Mouse (Mus musculus): Measurements from ENCODE around the gene Snrnp25. TPM values are rescaled to one million over a fixed set of nuclear protein-coding genes. Genes with fewer than 3 reads are reported as not detected.

The Snrnp25 gene
- polyA plus RNA-seq, 1 experiment, result 58.3 TPM

DNA sequence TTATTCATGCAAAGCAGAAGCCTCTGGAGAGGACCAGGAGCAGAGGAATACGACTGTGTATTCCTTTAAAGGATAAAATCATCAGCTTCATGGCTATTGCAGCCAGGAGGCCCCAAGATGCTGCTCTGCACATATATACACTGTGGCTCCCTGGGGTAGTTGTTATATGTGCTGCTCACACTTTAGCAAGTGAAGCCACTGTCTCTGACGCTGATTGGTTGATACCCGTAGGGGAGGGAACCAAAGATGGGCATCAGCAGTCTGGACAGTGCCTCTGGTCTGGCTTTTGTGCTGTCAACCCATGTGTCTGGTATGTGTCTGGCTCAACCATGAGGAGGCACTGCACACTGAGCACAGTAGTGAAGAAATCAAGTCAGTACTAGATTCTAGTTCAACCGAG, 38.5 kb upstream of the Snrnp25 start:
- H3ac ChIP-seq (ENCODE audit: control insufficient read depth, insufficient read length), result no peak overlapping the region
- peaks cover 18% of the 10 kb centered on the region for H3K27me3 ChIP-seq (ENCODE audit: control insufficient read depth, insufficient read depth, insufficient read length)
- H3K4me3 ChIP-seq, result no peak overlapping the region
- TF ChIP-seq USF1 (IDR thresholded peaks at IDR 0.05; ENCODE audit: low read depth), result no peak
- no peak for TF ChIP-seq SRF (IDR thresholded peaks at IDR 0.05; ENCODE audit: control insufficient read depth, insufficient read length, low read depth)
- TF ChIP-seq TCF3 (IDR thresholded peaks at IDR 0.05; ENCODE audit: insufficient read length, low read depth), result no peak
- TF ChIP-seq POLR2AphosphoS2 (IDR thresholded peaks at IDR 0.05; ENCODE audit: insufficient read length, low read depth), result no peak
- no peak for TF ChIP-seq E2F4 (IDR thresholded peaks at IDR 0.05; ENCODE audit: insufficient read depth)
- no peak for TF ChIP-seq MAX (IDR thresholded peaks at IDR 0.05; ENCODE audit: low read depth)
- no peak for TF ChIP-seq TCF12 (IDR thresholded peaks at IDR 0.05; ENCODE audit: insufficient read depth, poor library complexity, severe bottlenecking)
- no peak for TF ChIP-seq MYOD1 (IDR thresholded peaks at IDR 0.05; ENCODE audit: control insufficient read depth in 1 of 3, insufficient read length in 2 of 3, low read depth in 2 of 3)
- TF ChIP-seq REST (IDR thresholded peaks at IDR 0.05; ENCODE audit: insufficient read depth, insufficient read length), result no peak
- TF ChIP-seq CEBPB (IDR thresholded peaks at IDR 0.05; ENCODE audit: insufficient read depth, poor library complexity, severe bottlenecking), result no peak
- no peak for TF ChIP-seq MYOG (IDR thresholded peaks at IDR 0.05; ENCODE audit: control insufficient read depth in 1 of 3, insufficient read depth in 1 of 3, insufficient read length in 2 of 3, low read depth in 2 of 3)
- no peak for TF ChIP-seq POLR2A (IDR thresholded peaks at IDR 0.05; ENCODE audit: insufficient read length, low read depth)
- no peak overlapping the region for H3K4me2 ChIP-seq (ENCODE audit: low read depth)
- no peaks in the 10 kb centered on the region for H3K36me3 ChIP-seq (ENCODE audit: control insufficient read depth, insufficient read depth)
- H3K79me2 ChIP-seq (ENCODE audit: control insufficient read depth, insufficient read depth), result no peaks in the 10 kb centered on the region

DNA sequence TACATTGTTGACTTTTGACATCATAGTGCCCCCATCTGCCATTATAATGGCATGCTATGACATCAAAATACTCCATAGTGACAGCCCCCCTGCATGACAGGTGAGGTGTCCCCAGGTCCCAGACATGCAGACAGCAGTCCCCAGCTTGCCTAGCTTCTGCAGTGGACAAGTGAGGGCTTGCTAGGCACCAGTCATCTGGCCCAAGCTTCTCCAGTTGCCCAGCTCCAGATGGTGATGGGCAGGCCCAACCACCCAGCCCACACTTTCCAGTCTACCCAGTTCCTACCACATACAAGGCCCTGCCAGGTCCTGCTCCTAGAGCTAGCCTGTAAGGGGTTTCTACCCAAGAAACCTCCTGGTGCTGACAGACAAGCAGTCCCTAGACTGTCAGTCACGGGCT, 26.7 kb upstream of the Snrnp25 start:
- Histone ChIP-seq H3K4me3 (no peak overlapping the region), H3K27me3 (ENCODE audit: control insufficient read depth, insufficient read depth, insufficient read length) (peaks cover 20% of the 10 kb centered on the region), H3ac (ENCODE audit: control insufficient read depth, insufficient read length) (no peak overlapping the region), H3K36me3 (ENCODE audit: control insufficient read depth, insufficient read depth) (no peaks in the 10 kb centered on the region), H3K4me2 (ENCODE audit: low read depth) (no peak overlapping the region), H3K79me2 (ENCODE audit: control insufficient read depth, insufficient read depth) (no peaks in the 10 kb centered on the region)
- TF ChIP-seq SRF (IDR thresholded peaks at IDR 0.05; ENCODE audit: control insufficient read depth, insufficient read length, low read depth) (no peak), TCF12 (IDR thresholded peaks at IDR 0.05; ENCODE audit: insufficient read depth, poor library complexity, severe bottlenecking) (no peak), MYOD1 (IDR thresholded peaks at IDR 0.05; ENCODE audit: control insufficient read depth in 1 of 3, insufficient read length in 2 of 3, low read depth in 2 of 3) (no peak), REST (IDR thresholded peaks at IDR 0.05; ENCODE audit: insufficient read depth, insufficient read length) (no peak), MYOG (IDR thresholded peaks at IDR 0.05; ENCODE audit: control insufficient read depth in 1 of 3, insufficient read depth in 1 of 3, insufficient read length in 2 of 3, low read depth in 2 of 3) (no peak)

DNA sequence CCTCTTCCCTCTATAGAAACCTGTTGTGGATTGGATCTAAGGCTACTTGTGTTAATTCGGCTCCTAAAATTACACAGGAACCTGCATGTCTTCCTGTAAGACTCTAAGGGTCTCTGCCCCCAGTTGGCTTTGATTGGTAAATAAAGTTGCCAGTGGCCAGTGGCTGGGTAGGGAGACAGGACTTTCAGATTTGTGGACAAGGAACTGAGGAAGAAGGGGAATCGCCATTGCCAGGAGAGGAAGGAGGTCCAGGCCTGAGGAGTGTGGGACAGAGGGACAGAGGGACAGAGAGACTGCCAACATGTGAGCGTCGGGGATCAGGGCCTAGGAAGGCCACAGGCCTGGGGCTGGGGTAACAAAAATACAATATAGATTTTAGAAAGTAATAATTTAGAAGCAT, 24.0 kb upstream of the Snrnp25 start:
- Histone ChIP-seq H3K79me2 (ENCODE audit: control insufficient read depth, insufficient read depth) (no peaks in the 10 kb centered on the region), H3ac (ENCODE audit: control insufficient read depth, insufficient read length) (no peak overlapping the region), H3K4me2 (ENCODE audit: low read depth) (no peak overlapping the region), H3K4me3 (no peak overlapping the region), H3K27me3 (ENCODE audit: control insufficient read depth, insufficient read depth, insufficient read length) (peaks cover 36% of the 10 kb centered on the region), H3K36me3 (ENCODE audit: control insufficient read depth, insufficient read depth) (no peaks in the 10 kb centered on the region)
- TF ChIP-seq CEBPB (IDR thresholded peaks at IDR 0.05; ENCODE audit: insufficient read depth, poor library complexity, severe bottlenecking) (no peak), E2F4 (IDR thresholded peaks at IDR 0.05; ENCODE audit: insufficient read depth) (no peak), MAX (IDR thresholded peaks at IDR 0.05; ENCODE audit: low read depth) (no peak), POLR2AphosphoS2 (IDR thresholded peaks at IDR 0.05; ENCODE audit: insufficient read length, low read depth) (no peak), USF1 (IDR thresholded peaks at IDR 0.05; ENCODE audit: low read depth) (no peak), SRF (IDR thresholded peaks at IDR 0.05; ENCODE audit: control insufficient read depth, insufficient read length, low read depth) (no peak), MYOD1 (IDR thresholded peaks at IDR 0.05; ENCODE audit: control insufficient read depth in 1 of 3, insufficient read length in 2 of 3, low read depth in 2 of 3) (no peak), REST (IDR thresholded peaks at IDR 0.05; ENCODE audit: insufficient read depth, insufficient read length) (no peak)

DNA sequence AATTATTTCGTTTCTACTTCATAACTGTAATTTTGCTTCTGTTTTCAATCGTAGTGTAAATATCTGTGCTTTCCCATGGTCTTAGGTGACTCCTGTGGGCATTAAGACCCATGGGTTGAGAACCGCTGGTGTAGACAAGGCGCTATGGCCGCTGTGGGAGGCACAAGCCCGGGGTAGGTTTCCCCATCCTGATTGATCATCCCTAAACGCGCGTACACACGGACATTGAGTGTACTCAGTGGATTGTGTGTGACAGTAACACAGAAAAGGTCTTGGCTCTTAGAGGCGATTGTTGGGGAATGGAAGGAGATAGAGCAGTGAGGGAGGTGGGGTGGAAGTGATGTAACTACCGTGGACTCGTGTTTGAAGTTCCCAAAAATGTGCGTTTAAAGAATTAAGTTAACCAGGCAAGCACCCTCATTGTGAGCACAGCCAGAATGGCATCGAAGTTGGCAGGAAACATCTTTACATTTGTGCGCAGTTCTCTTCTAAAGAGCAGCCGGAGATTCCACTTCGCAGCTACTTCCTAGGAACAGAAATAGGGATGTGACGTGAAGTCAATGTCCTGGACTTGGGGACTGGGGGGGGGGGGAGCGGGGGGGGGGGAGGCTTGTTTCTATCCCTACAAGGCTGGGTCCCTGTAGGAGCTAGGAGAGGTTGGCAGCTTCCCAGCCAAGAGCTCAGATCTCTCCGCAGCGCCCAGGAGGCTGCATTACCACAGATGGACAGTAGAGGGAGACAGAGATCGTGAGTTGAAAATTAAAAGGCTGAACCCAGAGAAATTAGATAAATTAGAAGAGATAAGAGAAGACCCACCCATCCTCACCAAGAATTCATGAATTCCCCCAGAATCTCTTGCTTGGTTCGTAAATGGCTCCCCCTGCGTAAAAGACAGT, 23.0 kb upstream of the Snrnp25 start:
- no peaks in the 10 kb centered on the region for H3K36me3 ChIP-seq (ENCODE audit: control insufficient read depth, insufficient read depth)
- no peak overlapping the region for H3ac ChIP-seq (ENCODE audit: control insufficient read depth, insufficient read length)
- TF ChIP-seq SRF (IDR thresholded peaks at IDR 0.05; ENCODE audit: control insufficient read depth, insufficient read length, low read depth) (no peak), E2F4 (IDR thresholded peaks at IDR 0.05; ENCODE audit: insufficient read depth) (no peak), USF1 (IDR thresholded peaks at IDR 0.05; ENCODE audit: low read depth) (no peak), MYOD1 (IDR thresholded peaks at IDR 0.05; ENCODE audit: control insufficient read depth in 1 of 3, insufficient read length in 2 of 3, low read depth in 2 of 3) (no peak), MYOG (IDR thresholded peaks at IDR 0.05; ENCODE audit: control insufficient read depth in 1 of 3, insufficient read depth in 1 of 3, insufficient read length in 2 of 3, low read depth in 2 of 3) (no peak), POLR2A (IDR thresholded peaks at IDR 0.05; ENCODE audit: insufficient read length, low read depth) (no peak), TCF3 (IDR thresholded peaks at IDR 0.05; ENCODE audit: insufficient read length, low read depth) (no peak), POLR2AphosphoS2 (IDR thresholded peaks at IDR 0.05; ENCODE audit: insufficient read length, low read depth) (no peak), TCF12 (IDR thresholded peaks at IDR 0.05; ENCODE audit: insufficient read depth, poor library complexity, severe bottlenecking) (no peak), REST (IDR thresholded peaks at IDR 0.05; ENCODE audit: insufficient read depth, insufficient read length) (no peak), MAX (IDR thresholded peaks at IDR 0.05; ENCODE audit: low read depth) (no peak), CEBPB (IDR thresholded peaks at IDR 0.05; ENCODE audit: insufficient read depth, poor library complexity, severe bottlenecking) (no peak)
- H3K27me3 ChIP-seq (ENCODE audit: control insufficient read depth, insufficient read depth, insufficient read length), result peaks cover 26% of the 10 kb centered on the region
- no peak overlapping the region for H3K4me2 ChIP-seq (ENCODE audit: low read depth)
- H3K4me3 ChIP-seq, result no peak overlapping the region
- no peaks in the 10 kb centered on the region for H3K79me2 ChIP-seq (ENCODE audit: control insufficient read depth, insufficient read depth)
